Mouse (Mus musculus) stomach, postnatal 0 days (tissue): Measurements from ENCODE around the gene Thumpd1.

Source experiments
- CTCF ChIP-seq: IDR thresholded peaks from 2 replicates; pipeline ENCODE4 v1.5.1; 2016; ENCODE audit warnings: antibody characterized with exemption, low read depth, mild to moderate bottlenecking, moderate library complexity
- EP300 ChIP-seq: optimal IDR thresholded peaks from 2 replicates; pipeline ENCODE3; 2016; ENCODE audit warnings: antibody characterized with exemption

DNA sequence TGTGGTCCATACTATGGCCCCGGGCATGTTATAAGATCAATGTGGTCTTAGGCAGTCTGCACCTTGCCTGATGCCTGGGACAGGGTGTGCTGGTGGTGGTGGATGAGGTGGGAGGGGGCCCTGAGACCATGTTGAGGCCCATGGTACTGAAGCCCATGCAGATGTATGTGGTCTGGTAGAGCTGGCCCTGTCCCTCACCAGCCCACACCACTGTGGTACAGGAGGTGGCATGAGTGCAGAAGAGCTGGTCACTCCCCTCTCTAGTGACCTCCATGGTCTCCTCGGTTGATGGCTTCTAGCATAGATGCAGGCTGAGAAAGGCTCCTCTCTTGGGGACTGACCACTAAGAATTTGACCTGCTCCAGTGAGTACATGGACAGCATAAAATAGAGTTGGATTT, 18.3 kb upstream of the Thumpd1 start:
- TF ChIP-seq CTCF = no peak
- TF ChIP-seq EP300 = no peak
